Mouse (Mus musculus): Measurements from ENCODE around the gene Spint3.

GRCm38 (mm10) chr2:164544454-164545097, 28.7 kb downstream of the Spint3 start:
- TF ChIP-seq CTCF (IDR thresholded peaks at IDR 0.05; ENCODE audit: low read depth): no peak
- no peak for TF ChIP-seq EP300 (IDR thresholded peaks at IDR 0.05; ENCODE audit: low read depth)
